Mouse (Mus musculus): ENCODE results near the gene Dmac2.
A peak's percentile ranks its signal among the peaks of the same experiment; 100 is the strongest.
"Not testable (repeated sequence)": the region's sequence is repeated elsewhere in the genome, so short reads cannot be mapped to it uniquely, and the experiment has no call there.

Dmac2 gene

GRCm38 (mm10) chr7:25618865-25619721, at the start of gene Dmac2:
Gene Dmac2, plus strand, starts transcription at chr7:25619414.
- DNase-seq (ENCODE audit: low spot score in 2 of 2) = peak; percentile 91 to 92

GRCm38 (mm10) chr7:25573806-25574205, 45.4 kb upstream of the Dmac2 start:
- not testable (repeated sequence) for DNase-seq (ENCODE audit: low spot score in 2 of 2)

- DNase-seq (ENCODE audit: low spot score in 2 of 2) = no peak
These were observed 44.1 kb upstream of the Dmac2 start for GRCm38 (mm10) chr7:25575105-25575504.

GRCm38 (mm10) chr7:25575870-25576269, 43.3 kb upstream of the Dmac2 start:
- DNase-seq (ENCODE audit: low spot score in 2 of 2) = no peak

GRCm38 (mm10) chr7:25576308-25576707, 42.9 kb upstream of the Dmac2 start:
- DNase-seq (ENCODE audit: low spot score in 2 of 2) = not testable (repeated sequence)

- not testable (repeated sequence) for DNase-seq (ENCODE audit: low spot score in 2 of 2)
These were observed 42.3 kb upstream of the Dmac2 start for GRCm38 (mm10) chr7:25576793-25577437.

- no peak for DNase-seq (ENCODE audit: low spot score in 2 of 2)
These were observed 39.8 kb upstream of the Dmac2 start for GRCm38 (mm10) chr7:25579441-25579840.

- DNase-seq (ENCODE audit: low spot score in 2 of 2) = no peak
These were observed 36.9 kb upstream of the Dmac2 start for GRCm38 (mm10) chr7:25582301-25582810.

GRCm38 (mm10) chr7:25584651-25585050, 34.6 kb upstream of the Dmac2 start:
- DNase-seq (ENCODE audit: low spot score in 2 of 2) = no peak

GRCm38 (mm10) chr7:25585351-25586204, 33.6 kb upstream of the Dmac2 start:
- no peak for DNase-seq (ENCODE audit: low spot score in 2 of 2)

- DNase-seq (ENCODE audit: low spot score in 2 of 2) = no peak
These were observed 28.0 kb upstream of the Dmac2 start for GRCm38 (mm10) chr7:25591226-25591625.

- DNase-seq (ENCODE audit: low spot score in 2 of 2) = no peak
These were observed 25.4 kb upstream of the Dmac2 start for GRCm38 (mm10) chr7:25593859-25594258.

GRCm38 (mm10) chr7:25599663-25600062, 19.6 kb upstream of the Dmac2 start:
- peak in 1 of 2 experiments; percentile 66 for DNase-seq (ENCODE audit: low spot score in 2 of 2)

- DNase-seq (ENCODE audit: low spot score in 2 of 2) = no peak
These were observed 18.5 kb upstream of the Dmac2 start for GRCm38 (mm10) chr7:25600666-25601065.

GRCm38 (mm10) chr7:25601346-25601745, 17.9 kb upstream of the Dmac2 start:
- DNase-seq (ENCODE audit: low spot score in 2 of 2) = no peak

GRCm38 (mm10) chr7:25606625-25607063, 12.6 kb upstream of the Dmac2 start:
- no peak for DNase-seq (ENCODE audit: low spot score in 2 of 2)

GRCm38 (mm10) chr7:25607196-25607595, 12.0 kb upstream of the Dmac2 start:
- no peak for DNase-seq (ENCODE audit: low spot score in 2 of 2)

GRCm38 (mm10) chr7:25610056-25610455, 9.2 kb upstream of the Dmac2 start:
- DNase-seq (ENCODE audit: low spot score in 2 of 2) = peak in 1 of 2 experiments; percentile 1

GRCm38 (mm10) chr7:25611501-25611900, 7.7 kb upstream of the Dmac2 start:
- DNase-seq (ENCODE audit: low spot score in 2 of 2) = no peak

GRCm38 (mm10) chr7:25614086-25614485, 5.1 kb upstream of the Dmac2 start:
- DNase-seq (ENCODE audit: low spot score in 2 of 2) = peak in 1 of 2 experiments; percentile 2

- peak in 1 of 2 experiments; percentile 4 for DNase-seq (ENCODE audit: low spot score in 2 of 2)
These were observed 4.1 kb upstream of the Dmac2 start for GRCm38 (mm10) chr7:25614831-25615705.
